Mouse (Mus musculus) embryonic facial prominence, embryonic 15.5 days (tissue): ENCODE results near the gene Arfgap3. TPM values are rescaled to one million over a fixed set of nuclear protein-coding genes. Genes with fewer than 3 reads are reported as not detected.
"Not testable (repeated sequence)": the region's sequence is repeated elsewhere in the genome, so short reads cannot be mapped to it uniquely, and the experiment has no call there.

Source experiments
- ATAC-seq: fragments of 200-750 bp; cut with Nextera tagmentation; 2 replicates; pipeline ENCODE4 v1.8.0; 2017; ENCODE audit warnings: low read depth, moderate TSS enrichment; ENCODE audit not compliant: insufficient number of reproducible peaks, low FRiP score, low TSS enrichment
- H3K27ac ChIP-seq: fragments of 300-500 bp; sonication (generic); replicated peaks from 2 replicates; pipeline ENCODE4 v1.5.1; 2015; ENCODE audit warnings: mild to moderate bottlenecking, inconsistent platforms
- H3K27me3 ChIP-seq: fragments of 300-500 bp; sonication (generic); 2 replicates; pipeline ENCODE4 v1.6.1; 2015; ENCODE audit warnings: inconsistent platforms
- H3K36me3 ChIP-seq: fragments of 300-500 bp; sonication (generic); 2 replicates; pipeline ENCODE4 v1.6.1; 2015; ENCODE audit warnings: mild to moderate bottlenecking, inconsistent platforms
- H3K4me1 ChIP-seq: fragments of 300-500 bp; sonication (generic); 2 replicates; pipeline ENCODE4 v1.6.1; 2015; ENCODE audit warnings: inconsistent platforms
- H3K4me2 ChIP-seq: fragments of 300-500 bp; sonication (generic); replicated peaks from 2 replicates; pipeline ENCODE4 v1.6.1; 2015; ENCODE audit warnings: mild to moderate bottlenecking, inconsistent platforms
- H3K4me3 ChIP-seq: fragments of 300-500 bp; sonication (generic); replicated peaks from 2 replicates; pipeline ENCODE4 v1.5.1; 2015; ENCODE audit warnings: mild to moderate bottlenecking, inconsistent platforms
- H3K9ac ChIP-seq: fragments of 300-500 bp; sonication (generic); 2 replicates; pipeline ENCODE4 v1.6.1; 2015; ENCODE audit warnings: inconsistent platforms
- H3K9me3 ChIP-seq: fragments of 300-500 bp; sonication (generic); replicated peaks from 2 replicates; pipeline ENCODE4 v1.6.1; 2016; ENCODE audit warnings: inconsistent platforms
- WGBS: fragments of 180-500 bp; shearing (Covaris S2); methylation state at CpG from one replicate; pipeline ENCODE4 v1.1.7; 2015; 5-methylcytosine and 5-hydroxymethylcytosine counted together
- polyA plus RNA-seq: library from polyadenylated mRNA; unstranded; fragments of >200 nt; fragmentation: Nextera tagmentation; extraction: Ambion mirVana; gene quantifications from 2 replicates; pipeline ENCODE4 v1.2.1, GENCODE M21; 2015

The Arfgap3 gene
- polyA plus RNA-seq, 1 experiment from 2014 or later, result 54.1 TPM

DNA sequence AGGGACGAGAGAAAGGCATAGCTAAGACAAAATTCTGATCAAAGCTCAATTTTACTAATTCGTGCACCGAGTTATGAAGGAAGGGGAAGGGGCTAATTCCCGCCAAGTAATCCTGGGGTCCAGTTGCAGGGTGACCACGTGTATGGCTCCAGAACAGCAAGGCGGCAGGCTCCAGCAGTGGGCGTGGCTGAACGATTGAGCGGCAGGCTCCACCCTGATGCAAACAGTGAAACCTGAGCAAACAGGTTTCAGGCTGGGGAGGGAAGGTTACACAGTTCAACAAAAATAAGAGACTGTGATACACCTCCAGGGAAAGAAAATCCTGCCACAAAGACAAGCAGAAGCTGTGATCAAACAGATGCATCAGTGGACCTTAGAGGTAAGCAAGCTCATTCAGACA, 78.8 kb downstream of the Arfgap3 start:
- H3K9ac ChIP-seq, H3K4me3 ChIP-seq, H3K9me3 ChIP-seq, H3K27ac ChIP-seq, H3K27me3 ChIP-seq, ATAC-seq, H3K36me3 ChIP-seq, H3K4me1 ChIP-seq, H3K4me2 ChIP-seq: not testable (repeated sequence)
- 17% methylated on average over 9 of the region's 9 CpGs for WGBS

DNA sequence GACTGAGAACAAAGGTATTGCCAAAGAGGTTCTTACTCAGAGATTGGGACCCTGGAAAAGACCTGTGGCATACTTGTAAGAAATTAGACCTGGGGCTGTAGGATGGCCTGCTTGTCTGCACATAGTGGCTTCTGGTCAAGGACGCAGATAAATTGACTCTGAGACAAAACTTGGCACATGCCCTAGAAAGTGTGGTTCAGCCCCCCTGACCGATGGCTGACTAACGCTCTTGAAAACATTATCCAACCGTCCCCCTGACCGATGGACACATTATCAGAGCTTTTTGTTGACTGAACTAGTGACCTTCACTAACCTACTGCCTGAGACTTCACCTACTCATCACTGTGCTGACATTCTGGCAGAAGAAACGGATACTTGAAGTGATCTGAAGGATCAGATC, 80.1 kb downstream of the Arfgap3 start:
- not testable (repeated sequence) for ATAC-seq, H3K9me3 ChIP-seq, H3K27ac ChIP-seq, H3K27me3 ChIP-seq, H3K4me3 ChIP-seq, H3K9ac ChIP-seq, H3K4me1 ChIP-seq, H3K36me3 ChIP-seq, H3K4me2 ChIP-seq
- 83% methylated on average over 6 of the region's 6 CpGs for WGBS

DNA sequence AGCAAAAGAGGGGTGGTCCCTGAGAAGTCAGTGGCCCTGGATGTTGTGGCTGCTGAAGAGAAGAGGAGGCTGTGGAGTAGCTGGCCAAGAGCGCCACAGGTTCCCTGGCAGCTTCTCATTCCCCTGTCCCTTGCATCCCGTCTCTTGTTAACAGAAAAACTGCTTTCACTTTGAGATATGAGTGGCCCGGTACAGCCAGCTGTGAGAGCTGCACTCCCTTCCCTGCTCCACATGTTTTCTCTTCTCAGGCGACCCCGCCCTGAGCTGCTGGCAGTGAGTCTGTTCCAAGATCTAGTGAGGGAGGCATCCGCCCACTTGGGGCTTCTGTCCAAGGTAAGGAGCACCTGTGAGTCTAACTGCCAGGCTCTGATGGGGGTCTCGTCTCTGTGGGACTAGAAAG, 81.6 kb downstream of the Arfgap3 start:
- H3K9me3 ChIP-seq, H3K4me1 ChIP-seq, H3K27ac ChIP-seq, H3K36me3 ChIP-seq, H3K4me2 ChIP-seq, H3K9ac ChIP-seq, H3K4me3 ChIP-seq, ATAC-seq, H3K27me3 ChIP-seq: not testable (repeated sequence)
- 37% methylated on average over 7 of the region's 7 CpGs for WGBS

DNA sequence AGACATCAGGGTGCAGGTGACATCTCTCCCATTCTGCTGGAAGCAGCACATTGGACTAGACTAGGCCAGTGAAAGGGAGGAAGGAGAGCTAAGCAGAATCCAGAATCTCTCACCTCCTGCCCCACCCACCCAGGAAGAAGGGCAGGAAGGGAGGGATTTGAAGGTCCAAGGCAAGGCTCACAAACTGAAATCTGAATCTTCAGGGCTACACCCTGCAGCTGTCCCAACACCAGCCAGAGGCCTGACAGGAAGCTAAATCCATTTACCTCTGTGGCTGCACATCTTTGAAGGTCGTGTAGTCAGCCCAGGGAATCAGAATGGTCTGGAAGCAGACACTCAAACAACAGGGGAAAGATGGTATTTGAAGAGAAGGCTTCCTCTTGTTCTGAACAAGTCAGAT, 84.8 kb downstream of the Arfgap3 start:
- no peak for ATAC-seq
- no peak overlapping the region for H3K4me3 ChIP-seq
- H3K27me3 ChIP-seq, result no peaks in the 10 kb centered on the region
- H3K9ac ChIP-seq, result no peak overlapping the region
- H3K4me1 ChIP-seq, result no peaks in the 10 kb centered on the region
- H3K27ac ChIP-seq, result no peak overlapping the region
- WGBS, result 16% methylated on average over 1 of the region's 1 CpGs
- H3K4me2 ChIP-seq, result no peak overlapping the region
- H3K9me3 ChIP-seq, result no peaks in the 10 kb centered on the region
- H3K36me3 ChIP-seq, result no peaks in the 10 kb centered on the region

DNA sequence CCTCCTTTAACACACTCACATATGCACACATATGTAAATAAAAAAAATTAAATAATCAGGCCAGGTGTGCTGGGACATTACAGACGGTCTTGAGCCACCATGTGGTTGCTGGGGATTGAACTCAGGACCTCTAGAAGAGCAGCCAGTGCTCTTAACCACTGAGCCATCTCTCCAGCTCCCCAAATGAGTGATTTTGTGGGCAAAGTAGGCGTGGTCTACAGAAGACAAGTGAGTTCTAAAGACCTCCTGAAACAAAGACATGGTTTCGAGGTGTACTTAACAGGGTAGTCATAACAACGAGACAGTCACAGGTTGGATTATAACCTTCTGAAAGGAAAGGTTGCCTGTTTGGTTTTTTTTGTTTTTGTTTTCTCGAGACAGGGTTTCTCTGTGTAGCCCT, 86.6 kb downstream of the Arfgap3 start:
- 74% methylated on average over 5 of the region's 5 CpGs for WGBS
- H3K4me3 ChIP-seq, result no peak overlapping the region
- no peaks in the 10 kb centered on the region for H3K27me3 ChIP-seq
- H3K9me3 ChIP-seq, result no peaks in the 10 kb centered on the region
- H3K9ac ChIP-seq, result no peak overlapping the region
- H3K36me3 ChIP-seq, result no peaks in the 10 kb centered on the region
- no peak overlapping the region for H3K27ac ChIP-seq
- H3K4me1 ChIP-seq, result no peaks in the 10 kb centered on the region
- ATAC-seq, result no peak
- H3K4me2 ChIP-seq, result no peak overlapping the region

DNA sequence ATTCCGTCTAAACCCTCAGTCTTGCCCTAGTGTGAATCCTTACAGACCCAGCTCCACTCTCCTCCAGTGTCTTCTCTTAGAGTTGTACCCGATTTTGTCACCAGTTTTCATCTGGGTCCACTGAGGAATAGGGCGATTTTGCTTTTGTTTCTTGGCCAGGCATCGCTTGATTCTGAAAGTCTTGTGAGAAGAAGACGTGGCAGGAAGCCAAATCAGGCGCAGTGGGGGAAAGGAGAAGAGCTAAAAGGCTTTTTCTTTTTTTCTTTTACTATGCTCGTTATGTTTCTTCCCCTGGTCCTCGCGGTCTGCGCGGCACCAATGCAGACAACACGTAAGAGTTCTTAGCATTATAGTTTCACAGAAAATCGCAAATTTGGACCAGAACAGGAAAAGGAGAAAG, 92.1 kb downstream of the Arfgap3 start:
- 0 out of 2 replicates have a peak, but pooled peaks cover 4% of the 10 kb centered on the region for H3K4me1 ChIP-seq
- 0 out of 2 replicates have a peak, but pooled peaks cover under 1% of the 10 kb centered on the region for H3K27me3 ChIP-seq
- H3K27ac ChIP-seq, result no peak overlapping the region
- no peak overlapping the region for H3K4me2 ChIP-seq
- no peak overlapping the region for H3K9ac ChIP-seq
- WGBS, result 51% methylated on average over 13 of the region's 13 CpGs
- H3K4me3 ChIP-seq, result no peak overlapping the region
- no peak for ATAC-seq
- H3K9me3 ChIP-seq, result no peaks in the 10 kb centered on the region
- H3K36me3 ChIP-seq, result no peaks in the 10 kb centered on the region

DNA sequence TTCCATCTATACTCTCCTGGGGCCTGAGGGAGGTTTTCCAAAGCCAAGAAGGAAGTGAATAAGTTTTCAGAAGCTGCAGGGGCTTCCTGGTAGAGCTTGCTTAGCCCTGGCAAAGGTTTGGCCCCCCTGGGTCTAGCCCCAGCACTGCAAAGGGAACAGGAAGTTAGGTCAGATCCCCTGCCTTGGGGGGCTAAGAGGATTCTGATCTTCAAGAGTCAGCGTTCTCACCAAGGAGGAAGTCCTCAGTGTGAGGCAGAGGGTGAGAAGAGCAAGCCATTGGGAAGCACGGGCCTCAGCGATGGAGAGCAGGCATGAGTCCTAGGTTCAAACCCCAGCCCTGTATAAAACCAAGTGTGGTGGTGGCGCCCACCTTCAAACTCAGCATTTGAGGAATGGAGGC, 93.6 kb downstream of the Arfgap3 start:
- no peak for ATAC-seq
- Histone ChIP-seq H3K4me3 (no peak overlapping the region), H3K9me3 (no peaks in the 10 kb centered on the region), H3K9ac (no peak overlapping the region), H3K4me2 (no peak overlapping the region), H3K27ac (no peak overlapping the region), H3K27me3 (peaks cover 14% of the 10 kb centered on the region), H3K36me3 (no peaks in the 10 kb centered on the region), H3K4me1 (peaks cover 8% of the 10 kb centered on the region)
- 85% methylated on average over 4 of the region's 4 CpGs for WGBS

DNA sequence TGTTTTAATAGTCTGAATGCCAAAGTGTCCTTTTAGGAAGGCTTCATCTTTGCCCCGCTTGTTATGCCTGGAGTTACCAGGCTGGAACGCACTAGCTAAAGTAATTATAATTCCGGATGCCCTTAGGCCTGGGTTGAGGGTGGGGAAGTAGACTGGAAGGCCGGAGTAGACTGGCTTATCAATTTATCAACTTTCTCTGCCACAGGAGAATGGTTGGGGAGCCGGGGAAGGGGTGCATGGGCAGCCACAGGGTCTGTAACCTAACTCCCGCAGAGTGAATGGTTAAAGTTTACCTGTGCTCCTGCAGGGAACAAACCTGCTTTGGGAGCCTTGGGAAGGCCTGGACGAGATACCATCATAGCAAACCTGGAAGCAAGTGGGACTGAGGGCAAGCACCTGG, 94.1 kb downstream of the Arfgap3 start:
- Histone ChIP-seq H3K4me2 (no peak overlapping the region), H3K4me1 (peaks cover 13% of the 10 kb centered on the region), H3K27me3 (peaks cover 20% of the 10 kb centered on the region), H3K4me3 (no peak overlapping the region), H3K9me3 (no peaks in the 10 kb centered on the region), H3K27ac (no peak overlapping the region), H3K36me3 (no peaks in the 10 kb centered on the region), H3K9ac (no peak overlapping the region)
- WGBS, result 65% methylated on average over 7 of the region's 7 CpGs
- ATAC-seq, result no peak

DNA sequence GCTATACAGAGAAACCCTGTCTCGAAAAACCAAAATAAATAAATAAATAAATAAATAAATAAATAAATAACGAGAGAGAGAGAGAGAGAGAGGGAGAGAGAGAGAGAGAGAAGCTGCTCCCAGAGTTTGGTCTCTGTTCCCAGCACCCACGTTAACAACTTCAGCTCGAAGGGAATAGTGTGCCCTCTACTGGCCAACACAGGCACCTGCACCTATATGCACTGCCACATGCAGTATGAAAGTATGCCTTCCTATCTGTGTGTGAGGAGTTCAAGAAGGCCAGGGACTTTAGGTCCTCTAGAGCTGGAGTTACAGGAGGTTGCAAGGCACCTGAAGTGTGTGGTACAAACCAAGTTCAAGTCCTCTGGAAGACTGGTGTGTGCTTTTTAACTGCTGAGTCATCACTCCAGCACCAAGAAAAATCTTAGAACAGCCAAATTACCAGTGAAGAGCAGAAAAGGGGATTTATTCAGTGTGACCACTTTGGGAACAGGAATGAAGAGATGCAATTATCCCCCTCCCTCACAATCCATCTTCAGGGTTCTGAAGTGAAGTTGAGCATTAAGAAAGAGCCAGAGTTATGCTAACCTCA, 94.8 kb downstream of the Arfgap3 start:
- Histone ChIP-seq H3K4me3 (no peak overlapping the region), H3K9ac (no peak overlapping the region), H3K27ac (no peak overlapping the region), H3K27me3 (peaks cover 26% of the 10 kb centered on the region), H3K36me3 (no peaks in the 10 kb centered on the region), H3K4me2 (no peak overlapping the region), H3K9me3 (no peaks in the 10 kb centered on the region), H3K4me1 (peaks cover 18% of the 10 kb centered on the region)
- WGBS, result 87% methylated on average over 4 of the region's 4 CpGs
- no peak for ATAC-seq

DNA sequence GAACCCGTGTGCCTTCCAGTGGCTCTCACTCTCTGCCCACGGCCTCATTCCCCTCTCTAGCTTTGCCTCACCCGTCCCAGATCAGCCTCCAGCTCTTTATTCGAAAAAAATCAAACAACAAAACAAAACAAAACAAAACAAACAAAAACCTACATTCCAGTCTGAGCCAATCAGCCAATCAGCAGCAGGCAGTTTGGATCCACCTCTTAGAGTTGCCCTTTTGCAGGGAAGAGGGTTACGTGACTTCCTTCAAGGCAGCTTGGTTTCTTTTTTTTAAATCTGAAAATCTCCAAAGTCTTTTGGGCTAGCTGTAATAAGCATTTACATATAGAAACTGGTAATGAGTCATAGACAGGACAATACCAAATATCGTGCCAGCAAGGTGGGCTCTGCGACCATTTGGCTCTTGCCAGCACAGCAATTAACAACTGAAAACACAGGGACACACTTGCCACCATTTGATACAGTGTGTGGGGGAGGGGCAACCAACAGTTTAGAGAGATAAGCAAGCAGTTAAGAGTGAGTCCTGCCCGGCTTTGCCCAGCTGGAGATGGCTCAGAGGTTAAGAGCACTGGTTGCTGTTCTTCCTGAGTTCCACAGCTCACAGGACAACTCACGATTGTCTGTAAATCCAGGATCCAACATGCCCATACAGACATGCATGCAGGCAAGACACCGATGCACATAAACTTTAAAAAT, 95.5 kb downstream of the Arfgap3 start:
- Histone ChIP-seq H3K9me3 (no peaks in the 10 kb centered on the region), H3K4me2 (no peak overlapping the region), H3K36me3 (no peaks in the 10 kb centered on the region), H3K4me3 (no peak overlapping the region), H3K27me3 (peaks cover 29% of the 10 kb centered on the region), H3K4me1 (peaks cover 18% of the 10 kb centered on the region), H3K27ac (no peak overlapping the region), H3K9ac (no peak overlapping the region)
- ATAC-seq, result no peak
- 72% methylated on average over 10 of the region's 10 CpGs for WGBS

DNA sequence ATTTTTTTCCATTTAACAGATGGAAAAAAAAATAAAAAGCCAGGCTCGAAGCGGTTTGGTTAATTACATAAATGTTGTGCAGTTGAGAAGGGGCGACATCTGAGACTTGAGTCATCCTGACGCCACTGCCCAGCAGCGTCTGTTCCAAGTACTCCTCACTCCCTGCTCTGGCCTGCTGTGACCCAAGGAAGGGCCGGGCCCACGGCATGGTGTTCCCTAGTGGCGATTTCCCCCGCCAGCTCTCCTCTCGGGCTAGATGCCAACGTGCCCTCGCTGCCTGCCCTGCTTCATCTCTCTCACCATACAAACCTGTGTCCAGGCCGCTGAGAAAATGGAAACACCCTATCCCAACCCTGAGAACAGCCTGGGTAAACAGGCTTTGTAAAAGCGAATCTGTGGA, 98.0 kb downstream of the Arfgap3 start:
- ATAC-seq, result no peak
- no peak overlapping the region for H3K27ac ChIP-seq

More for the DNA sequence above, 98.0 kb downstream of the Arfgap3 start:
- Histone ChIP-seq H3K9me3 (no peaks in the 10 kb centered on the region), H3K4me1 (peaks cover 14% of the 10 kb centered on the region), H3K4me2 (no peak overlapping the region), H3K36me3 (no peaks in the 10 kb centered on the region), H3K9ac (no peak overlapping the region), H3K4me3 (peak overlapping the region; percentile 54), H3K27me3 (peaks cover 29% of the 10 kb centered on the region)
- WGBS, result 56% methylated on average over 14 of the region's 14 CpGs
